Mouse (Mus musculus): ENCODE measurements at regions not wholly inside any gene's neighbourhood (a gene's known extent, or its start where the extent isn't known, plus 50 kb on each side); places are given as distances from the start of the nearest gene placed in this dataset.

- no peak for TF ChIP-seq POLR2A (IDR thresholded peaks at IDR 0.05; ENCODE audit: insufficient read depth, low read depth, low read length)
- no peak for TF ChIP-seq CTCF (IDR thresholded peaks at IDR 0.05; ENCODE audit: insufficient read depth, low read depth, low read length)
These were observed 270.1 kb upstream of the Tbx3 start for GRCm38 (mm10) chr5:119400223-119400935.
